Mouse (Mus musculus) intestine, embryonic 16.5 days (tissue): ENCODE results near the gene Zic5. TPM values are rescaled to one million over a fixed set of nuclear protein-coding genes. Genes with fewer than 3 reads are reported as not detected.

Source experiments
- ATAC-seq: fragments of 200-750 bp; cut with Nextera tagmentation; 2 replicates; pipeline ENCODE4 v1.8.0; 2017; ENCODE audit warnings: moderate TSS enrichment, moderate library complexity
- H3K27ac ChIP-seq: fragments of 300-500 bp; sonication (generic); 2 replicates; pipeline ENCODE4 v1.5.1; 2014; ENCODE audit warnings: mild to moderate bottlenecking, low read length
- H3K27me3 ChIP-seq: fragments of 300-500 bp; sonication (generic); replicated peaks from 2 replicates; pipeline ENCODE4 v1.6.1; 2014; ENCODE audit warnings: low read length, control low read depth, mixed read lengths; ENCODE audit not compliant: control insufficient read depth, insufficient read depth
- H3K36me3 ChIP-seq: fragments of 300-500 bp; sonication (generic); 2 replicates; pipeline ENCODE4 v1.6.1; 2014; ENCODE audit warnings: low read length, control low read depth; ENCODE audit not compliant: control insufficient read depth, insufficient read depth
- H3K4me1 ChIP-seq: fragments of 300-500 bp; sonication (generic); 2 replicates; pipeline ENCODE4 v1.6.1; 2014; ENCODE audit warnings: low read length, control low read depth, mixed read lengths; ENCODE audit not compliant: control insufficient read depth, insufficient read depth
- H3K4me2 ChIP-seq: fragments of 300-500 bp; sonication (generic); 2 replicates; pipeline ENCODE4 v1.6.1; 2014; ENCODE audit warnings: low read depth, low read length, control low read depth
- H3K4me3 ChIP-seq: fragments of 300-500 bp; sonication (generic); 2 replicates; pipeline ENCODE4 v1.5.1; 2014; ENCODE audit warnings: mild to moderate bottlenecking, low read length
- H3K9ac ChIP-seq: fragments of 300-500 bp; sonication (generic); 2 replicates; pipeline ENCODE4 v1.6.1; 2014; ENCODE audit warnings: low read depth, low read length
- H3K9me3 ChIP-seq: fragments of 300-500 bp; sonication (generic); 2 replicates; pipeline ENCODE4 v1.6.1; 2016; ENCODE audit warnings: low read length, control low read depth; ENCODE audit not compliant: control insufficient read depth
- WGBS: fragments of 180-500 bp; shearing (Covaris S2); extraction: QIAGEN DNeasy Blood & Tissue Kit; methylation state at CpG from one replicate; pipeline ENCODE4 v1.1.7; 2014; 5-methylcytosine and 5-hydroxymethylcytosine counted together
- polyA plus RNA-seq: library from polyadenylated mRNA; unstranded; fragments of >200 nt; fragmentation: Nextera tagmentation; extraction: Ambion mirVana; gene quantifications from 2 replicates; pipeline ENCODE4 v1.2.1, GENCODE M21; 2015

The Zic5 gene
- polyA plus RNA-seq, 1 experiment from 2014 or later, result not detected

- no peak for ATAC-seq
- Histone ChIP-seq H3K27me3 (peaks cover 83% of the 10 kb centered on the region), H3K36me3 (no peaks in the 10 kb centered on the region), H3K9ac (no peak overlapping the region), H3K9me3 (no peaks in the 10 kb centered on the region), H3K4me1 (no peaks in the 10 kb centered on the region), H3K27ac (no peak overlapping the region), H3K4me3 (no peak overlapping the region), H3K4me2 (no peak overlapping the region)
- WGBS, result 6% methylated on average over 15 of the region's 15 CpGs
Observed at GRCm38 (mm10) chr14:122481181-122481580, 15.7 kb upstream of the Zic5 start.

- H3K4me3 ChIP-seq, result no peak overlapping the region
- peaks cover 6% of the 10 kb centered on the region for H3K4me1 ChIP-seq
- H3K4me2 ChIP-seq, result no peak overlapping the region
- no peak overlapping the region for H3K9ac ChIP-seq
- no peaks in the 10 kb centered on the region for H3K9me3 ChIP-seq
- no peak for ATAC-seq
- H3K36me3 ChIP-seq, result no peaks in the 10 kb centered on the region
- no peak overlapping the region for H3K27ac ChIP-seq
- H3K27me3 ChIP-seq, result peaks cover 85% of the 10 kb centered on the region
- WGBS, result 0% methylated on average over 2 of the region's 2 CpGs
Observed at GRCm38 (mm10) chr14:122480355-122480754, 14.9 kb upstream of the Zic5 start.

DNA sequence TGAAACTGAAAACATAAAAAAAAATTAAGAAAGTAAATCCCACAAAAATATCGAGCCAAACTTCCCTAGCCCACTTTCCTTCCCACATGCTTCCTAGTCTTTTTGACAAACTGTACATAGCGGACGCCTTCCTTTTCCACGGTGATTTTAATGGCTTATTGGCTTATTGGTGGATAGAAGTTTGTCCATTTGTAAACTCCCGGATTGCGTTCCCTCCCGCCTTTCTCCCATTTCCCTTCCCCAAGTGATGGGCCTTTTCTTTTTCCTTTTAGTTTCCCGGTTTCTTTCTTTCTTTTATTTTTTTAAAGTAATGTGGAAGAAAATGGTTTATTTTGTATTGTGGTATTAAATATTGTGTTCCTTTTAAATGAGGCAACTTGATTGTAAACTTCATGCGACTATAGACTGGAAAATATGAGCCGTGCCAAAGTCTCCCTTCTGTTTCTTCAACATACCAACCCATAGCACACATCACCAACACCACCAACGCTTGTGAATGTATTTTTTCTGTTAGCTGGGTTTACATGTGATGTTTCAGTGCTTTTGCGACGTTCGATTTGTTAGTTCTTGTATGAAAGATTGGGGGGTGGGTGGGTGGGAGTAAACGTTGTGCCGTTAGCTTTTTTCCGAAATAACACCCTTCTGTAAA is 14.1 kb upstream of the Zic5 start:
- peaks cover 13% of the 10 kb centered on the region for H3K4me1 ChIP-seq
- no peak overlapping the region for H3K9ac ChIP-seq
- WGBS, result 21% methylated on average over 17 of the region's 17 CpGs
- H3K9me3 ChIP-seq, result no peaks in the 10 kb centered on the region
- H3K27me3 ChIP-seq, result peaks cover 85% of the 10 kb centered on the region
- no peak overlapping the region for H3K27ac ChIP-seq
- no peak overlapping the region for H3K4me2 ChIP-seq
- no peak overlapping the region for H3K4me3 ChIP-seq
- no peak for ATAC-seq
- no peaks in the 10 kb centered on the region for H3K36me3 ChIP-seq

DNA sequence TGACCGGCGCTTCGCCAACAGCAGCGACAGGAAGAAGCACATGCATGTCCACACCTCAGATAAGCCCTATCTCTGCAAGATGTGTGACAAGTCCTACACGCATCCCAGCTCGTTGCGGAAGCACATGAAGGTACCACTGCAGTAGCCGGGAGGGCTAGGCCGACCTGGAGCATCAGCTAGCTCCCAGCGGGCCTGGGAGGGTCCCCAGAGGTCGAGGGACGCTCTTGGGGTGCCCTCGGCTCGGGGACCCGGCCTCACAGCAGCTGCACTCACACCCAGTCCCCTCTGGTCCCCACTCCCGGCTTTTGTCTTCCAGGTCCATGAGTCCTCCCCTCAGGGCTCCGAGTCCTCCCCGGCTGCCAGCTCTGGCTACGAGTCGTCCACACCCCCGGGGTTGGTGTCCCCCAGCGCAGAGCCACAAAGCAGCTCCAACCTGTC is 13.1 kb upstream of the Zic5 start:
- WGBS, result under 1% methylated on average over 22 of the region's 22 CpGs
- no peak overlapping the region for H3K9ac ChIP-seq
- H3K27me3 ChIP-seq, result peaks cover 85% of the 10 kb centered on the region
- no peaks in the 10 kb centered on the region for H3K36me3 ChIP-seq
- no peaks in the 10 kb centered on the region for H3K9me3 ChIP-seq
- no peak for ATAC-seq
- peaks cover 18% of the 10 kb centered on the region for H3K4me1 ChIP-seq
- H3K4me2 ChIP-seq, result no peak overlapping the region
- no peak overlapping the region for H3K27ac ChIP-seq
- H3K4me3 ChIP-seq, result no peak overlapping the region

DNA sequence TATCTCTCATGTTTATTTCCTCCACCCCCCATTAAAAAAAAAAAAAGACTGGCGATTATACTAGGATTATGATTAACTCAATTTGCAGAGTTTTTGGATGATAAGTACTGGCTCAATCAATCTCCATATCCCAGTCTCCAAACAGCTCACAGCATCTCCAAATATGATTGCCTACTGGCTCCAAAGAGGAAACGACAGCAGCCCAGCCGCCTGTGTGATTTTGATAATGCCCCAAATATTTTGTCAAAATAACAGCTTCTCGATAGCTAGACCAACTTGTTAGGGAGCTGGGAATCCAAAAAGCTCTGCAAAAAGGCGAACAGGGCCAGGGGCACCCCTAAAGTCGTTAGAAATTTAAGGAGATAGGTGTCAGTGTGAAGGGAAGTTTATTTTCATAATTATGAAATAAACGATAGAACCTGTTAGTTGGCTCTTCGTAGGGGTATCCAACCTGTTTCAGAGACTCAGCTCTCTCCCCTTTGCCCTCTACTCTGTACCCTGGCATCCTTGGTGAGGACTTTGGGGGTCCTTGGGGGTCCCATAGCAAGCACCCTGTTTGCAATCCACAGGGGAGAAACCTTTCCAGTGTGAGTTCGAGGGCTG is 12.6 kb upstream of the Zic5 start:
- Histone ChIP-seq H3K27ac (no peak overlapping the region), H3K4me3 (no peak overlapping the region), H3K4me2 (no peak overlapping the region), H3K27me3 (peaks cover 87% of the 10 kb centered on the region), H3K4me1 (peaks cover 18% of the 10 kb centered on the region), H3K9me3 (no peaks in the 10 kb centered on the region), H3K9ac (no peak overlapping the region), H3K36me3 (no peaks in the 10 kb centered on the region)
- no peak for ATAC-seq
- WGBS, result 1% methylated on average over 9 of the region's 9 CpGs

DNA sequence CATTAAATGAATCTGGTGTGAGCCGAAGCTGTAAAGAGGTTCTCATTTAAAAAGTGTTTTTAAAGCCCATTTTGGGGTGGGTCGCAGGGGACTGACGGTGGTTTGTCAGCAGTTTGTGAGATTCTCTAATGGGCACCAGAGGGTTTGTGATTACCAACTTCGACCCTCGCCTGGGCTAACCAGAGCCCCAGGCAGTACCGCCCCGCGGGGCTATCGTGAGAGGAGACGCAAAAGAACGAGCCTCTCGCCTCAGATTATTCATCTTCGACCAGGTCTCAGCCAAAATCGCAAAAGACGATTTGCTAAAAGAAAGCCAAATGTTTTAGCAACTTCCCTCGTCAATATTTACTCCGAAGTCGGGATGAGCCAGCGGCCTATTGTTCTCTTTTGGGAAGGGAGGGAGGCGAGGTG is 11.8 kb upstream of the Zic5 start:
- H3K27me3 ChIP-seq, result peaks cover 87% of the 10 kb centered on the region
- no peak for ATAC-seq

DNA sequence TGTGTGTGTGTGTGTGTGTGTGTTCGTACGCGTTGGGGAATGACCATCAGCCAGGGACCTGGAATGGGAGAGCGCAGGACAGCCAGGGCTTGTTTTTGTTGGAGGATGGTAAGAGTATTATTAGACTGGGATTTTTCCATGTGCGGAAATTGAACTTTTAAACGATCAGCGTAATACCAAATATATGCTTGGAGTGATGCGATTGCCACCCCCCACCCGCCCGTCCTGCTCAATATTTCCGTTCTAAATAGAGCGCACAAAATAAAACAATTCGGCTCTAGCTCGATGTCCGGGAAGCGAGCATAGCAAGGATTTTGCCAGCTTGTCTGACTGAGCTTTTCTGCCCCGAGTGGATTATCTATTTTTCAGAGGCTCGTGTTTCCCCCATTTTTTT is 11.3 kb upstream of the Zic5 start:
- H3K27me3 ChIP-seq, result peaks cover 86% of the 10 kb centered on the region
- no peaks in the 10 kb centered on the region for H3K9me3 ChIP-seq
- no peak for ATAC-seq
- H3K36me3 ChIP-seq, result no peaks in the 10 kb centered on the region
- H3K4me3 ChIP-seq, result no peak overlapping the region
- no peak overlapping the region for H3K4me2 ChIP-seq
- WGBS, result under 1% methylated on average over 18 of the region's 18 CpGs
- peaks cover 18% of the 10 kb centered on the region for H3K4me1 ChIP-seq
- H3K9ac ChIP-seq, result no peak overlapping the region
- H3K27ac ChIP-seq, result no peak overlapping the region

More for the DNA sequence above, 11.8 kb upstream of the Zic5 start:
- H3K9ac ChIP-seq, result no peak overlapping the region
- H3K27ac ChIP-seq, result no peak overlapping the region
- peaks cover 18% of the 10 kb centered on the region for H3K4me1 ChIP-seq
- H3K4me3 ChIP-seq, result no peak overlapping the region
- H3K4me2 ChIP-seq, result no peak overlapping the region
- no peaks in the 10 kb centered on the region for H3K36me3 ChIP-seq
- H3K9me3 ChIP-seq, result no peaks in the 10 kb centered on the region
- WGBS, result 1% methylated on average over 20 of the region's 20 CpGs

DNA sequence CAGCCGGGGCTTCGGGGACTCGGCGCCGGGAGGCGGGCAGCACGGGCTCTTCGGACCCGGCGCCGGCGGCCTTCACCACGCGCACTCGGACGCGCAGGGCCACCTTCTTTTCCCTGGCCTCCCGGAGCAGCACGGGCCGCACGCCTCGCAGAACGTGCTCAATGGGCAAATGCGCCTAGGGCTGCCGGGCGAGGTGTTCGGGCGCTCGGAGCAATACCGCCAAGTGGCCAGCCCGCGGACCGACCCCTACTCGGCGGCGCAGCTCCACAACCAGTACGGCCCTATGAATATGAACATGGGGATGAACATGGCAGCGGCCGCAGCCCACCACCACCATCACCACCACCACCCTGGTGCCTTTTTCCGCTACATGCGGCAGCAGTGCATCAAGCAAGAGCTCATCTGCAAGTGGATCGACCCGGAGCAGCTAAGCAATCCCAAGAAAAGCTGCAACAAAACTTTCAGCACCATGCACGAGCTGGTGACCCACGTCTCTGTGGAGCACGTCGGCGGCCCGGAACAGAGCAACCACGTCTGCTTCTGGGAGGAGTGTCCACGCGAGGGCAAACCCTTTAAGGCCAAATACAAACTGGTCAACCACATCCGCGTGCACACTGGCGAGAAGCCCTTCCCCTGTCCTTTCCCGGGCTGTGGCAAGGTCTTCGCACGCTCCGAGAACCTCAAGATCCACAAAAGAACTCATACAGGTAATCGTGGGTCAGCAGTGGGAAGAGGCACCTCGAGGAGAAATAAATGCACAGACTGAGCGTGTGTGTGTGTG is 10.8 kb upstream of the Zic5 start:
- Histone ChIP-seq H3K4me1 (peaks cover 18% of the 10 kb centered on the region), H3K9ac (no peak overlapping the region), H3K27ac (no peak overlapping the region), H3K9me3 (no peaks in the 10 kb centered on the region), H3K4me3 (peak overlapping the region; percentile 41), H3K4me2 (peak overlapping the region; percentile 65), H3K36me3 (no peaks in the 10 kb centered on the region), H3K27me3 (peaks cover 86% of the 10 kb centered on the region)
- under 1% methylated on average over 62 of the region's 62 CpGs for WGBS
- ATAC-seq, result peak; percentile 36

GRCm38 (mm10) chr14:122475557-122476040 is 10.1 kb upstream of the Zic5 start:
- peak overlapping the region; percentile 41 for H3K4me3 ChIP-seq
- H3K36me3 ChIP-seq, result no peaks in the 10 kb centered on the region
- no peak overlapping the region for H3K9ac ChIP-seq
- H3K27ac ChIP-seq, result no peak overlapping the region
- H3K4me1 ChIP-seq, result peaks cover 18% of the 10 kb centered on the region
- H3K27me3 ChIP-seq, result peaks cover 85% of the 10 kb centered on the region
- H3K4me2 ChIP-seq, result peak overlapping the region; percentile 65
- H3K9me3 ChIP-seq, result no peaks in the 10 kb centered on the region
- WGBS, result under 1% methylated on average over 65 of the region's 65 CpGs
- peak; percentile 36 for ATAC-seq
